Mouse (Mus musculus): ENCODE results near the gene Immp2l.
"Not testable (repeated sequence)": the region's sequence is repeated elsewhere in the genome, so short reads cannot be mapped to it uniquely, and the experiment has no call there.

Gene Immp2l

GRCm38 (mm10) chr12:41668280-41668679, 644.4 kb downstream of the Immp2l start:
- DNase-seq (ENCODE audit: low spot score in 2 of 2), result no peak

- DNase-seq (ENCODE audit: low spot score in 2 of 2), result no peak
These were observed 645.6 kb downstream of the Immp2l start for GRCm38 (mm10) chr12:41669481-41669880.

GRCm38 (mm10) chr12:41674861-41675260, 651.0 kb downstream of the Immp2l start:
- DNase-seq (ENCODE audit: low spot score in 2 of 2), result no peak

- no peak for DNase-seq (ENCODE audit: low spot score in 2 of 2)
These were observed 656.3 kb downstream of the Immp2l start for GRCm38 (mm10) chr12:41680141-41680540.

- peak in 1 of 2 experiments; percentile 5 for DNase-seq (ENCODE audit: low spot score in 2 of 2)
These were observed 658.3 kb downstream of the Immp2l start for GRCm38 (mm10) chr12:41682141-41682540.

- DNase-seq (ENCODE audit: low spot score in 2 of 2), result no peak
These were observed 665.9 kb downstream of the Immp2l start for GRCm38 (mm10) chr12:41689809-41690208.

- no peak for DNase-seq (ENCODE audit: low spot score in 2 of 2)
These were observed 686.7 kb downstream of the Immp2l start for GRCm38 (mm10) chr12:41710608-41711007.

GRCm38 (mm10) chr12:41716946-41717345, 693.1 kb downstream of the Immp2l start:
- DNase-seq (ENCODE audit: low spot score in 2 of 2), result no peak

- no peak for DNase-seq (ENCODE audit: low spot score in 2 of 2)
These were observed 700.7 kb downstream of the Immp2l start for GRCm38 (mm10) chr12:41724585-41724984.

GRCm38 (mm10) chr12:41726720-41727119, 702.8 kb downstream of the Immp2l start:
- DNase-seq (ENCODE audit: low spot score in 2 of 2), result no peak

GRCm38 (mm10) chr12:41727221-41727620, 703.3 kb downstream of the Immp2l start:
- no peak for DNase-seq (ENCODE audit: low spot score in 2 of 2)

- no peak for DNase-seq (ENCODE audit: low spot score in 2 of 2)
These were observed 704.0 kb downstream of the Immp2l start for GRCm38 (mm10) chr12:41727764-41728338.

- no peak for DNase-seq (ENCODE audit: low spot score in 2 of 2)
These were observed 704.6 kb downstream of the Immp2l start for GRCm38 (mm10) chr12:41728467-41728866.

- no peak for DNase-seq (ENCODE audit: low spot score in 2 of 2)
These were observed 705.9 kb downstream of the Immp2l start for GRCm38 (mm10) chr12:41729780-41730179.

GRCm38 (mm10) chr12:41733168-41733567, 709.3 kb downstream of the Immp2l start:
- DNase-seq (ENCODE audit: low spot score in 2 of 2), result no peak

GRCm38 (mm10) chr12:41742887-41743286, 719.0 kb downstream of the Immp2l start:
- DNase-seq (ENCODE audit: low spot score in 2 of 2), result no peak

- no peak for DNase-seq (ENCODE audit: low spot score in 2 of 2)
These were observed 739.5 kb downstream of the Immp2l start for GRCm38 (mm10) chr12:41763396-41763795.

GRCm38 (mm10) chr12:41773961-41774360, 750.1 kb downstream of the Immp2l start:
- no peak for DNase-seq (ENCODE audit: low spot score in 2 of 2)

- no peak for DNase-seq (ENCODE audit: low spot score in 2 of 2)
These were observed 750.9 kb downstream of the Immp2l start for GRCm38 (mm10) chr12:41774623-41775323.

- DNase-seq (ENCODE audit: low spot score in 2 of 2), result not testable (repeated sequence)
These were observed 753.9 kb downstream of the Immp2l start for GRCm38 (mm10) chr12:41777762-41778161.

GRCm38 (mm10) chr12:41793681-41794080, 769.8 kb downstream of the Immp2l start:
- not testable (repeated sequence) for DNase-seq (ENCODE audit: low spot score in 2 of 2)

GRCm38 (mm10) chr12:41829517-41829916, 805.6 kb downstream of the Immp2l start:
- DNase-seq (ENCODE audit: low spot score in 2 of 2), result no peak

- DNase-seq (ENCODE audit: low spot score in 2 of 2), result no peak
These were observed 807.8 kb downstream of the Immp2l start for GRCm38 (mm10) chr12:41831731-41832130.

Measured in spleen, postnatal 36 days (tissue).